Mouse (Mus musculus) bone marrow macrophage, adult 2 months (primary cell): ENCODE results near the gene Bcl2.

Source experiments
- CTCF ChIP-seq: IDR thresholded peaks from 2 replicates; pipeline ENCODE4 v1.5.1; 2012; ENCODE audit warnings: low read depth, mild to moderate bottlenecking, low read length, moderate library complexity
- POLR2A ChIP-seq: IDR thresholded peaks from 2 replicates; pipeline ENCODE4 v1.6.1; 2012; ENCODE audit warnings: mild to moderate bottlenecking, low read depth, low read length, borderline replicate concordance

- TF ChIP-seq CTCF = no peak
- TF ChIP-seq POLR2A = no peak
Observed at GRCm38 (mm10) chr1:106586761-106587160, 127.3 kb downstream of the Bcl2 start.
